Mouse (Mus musculus) layer of hippocampus, adult 6 months (tissue): ENCODE measurements around the gene Prg4. TPM values are rescaled to one million over a fixed set of nuclear protein-coding genes. Genes with fewer than 3 reads are reported as not detected.

ENCODE experiments used
- long read RNA-seq, 2 experiments: library from polyadenylated mRNA; unstranded; transcript quantifications; one replicate each; pipeline ENCODE4 v2.0.0; 2019 to 2020
- polyA plus RNA-seq: library from polyadenylated mRNA; unstranded; fragments of <200 nt; fragmentation: Nextera tagmentation; gene quantifications from 2 replicates; pipeline ENCODE4 v1.2.3, GENCODE M21; 2021

Prg4 gene
- 0.39 and 3.3 TPM in 2 replicates for polyA plus RNA-seq
- long read RNA-seq, experiment 1 = 0 reads
- long read RNA-seq, experiment 2 = 0 reads

GRCm38 (mm10) chr1:150466132-150466531 is at the start of gene Prg4:
Gene Prg4, minus strand, starts transcription at chr1:150466165.

Other genes starting within 250 kb of the Prg4 start
- not detected in 2 replicates for gene Pdc, start 146.7 kb downstream of the Prg4 start, polyA plus RNA-seq
- gene Tpr, start 73.3 kb downstream of the Prg4 start, polyA plus RNA-seq = 92.3 and 94.8 TPM in 2 replicates
- 66.7 and 74.9 TPM in 2 replicates for gene Odr4, start 73.1 kb downstream of the Prg4 start, polyA plus RNA-seq